Mouse (Mus musculus): Measurements from ENCODE around the gene Il24. TPM values are rescaled to one million over a fixed set of nuclear protein-coding genes. Genes with fewer than 3 reads are reported as not detected.

The Il24 gene
- not detected for total RNA-seq (2021)

DNA sequence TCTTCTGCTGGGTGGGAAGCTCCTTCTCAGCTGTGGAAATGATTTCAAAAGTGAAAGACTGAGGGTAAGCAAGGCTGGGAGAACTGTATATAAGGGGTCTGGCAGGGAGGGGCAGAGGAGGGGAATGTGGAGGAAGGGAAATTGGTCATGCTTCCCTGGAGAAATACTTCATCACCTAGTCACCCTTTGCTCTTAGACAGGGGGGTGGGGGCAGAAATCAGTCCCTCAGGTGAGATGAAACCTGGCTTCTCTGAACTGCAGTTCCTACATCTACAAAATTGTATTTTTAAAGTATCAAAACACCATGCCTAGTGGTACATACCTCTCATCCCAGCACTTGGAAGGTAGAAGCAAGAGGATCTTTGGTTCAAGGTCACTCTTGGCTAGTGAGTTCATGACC is at the start of gene Il24:
TSS of gene Il24 (minus strand) at position 101 of the 400 bp plus-strand sequence.
- intact Hi-C loops (cut with DNase I): no loop called here
- no peak for DNase-seq (ENCODE audit: low spot score in 2 of 2)

DNA sequence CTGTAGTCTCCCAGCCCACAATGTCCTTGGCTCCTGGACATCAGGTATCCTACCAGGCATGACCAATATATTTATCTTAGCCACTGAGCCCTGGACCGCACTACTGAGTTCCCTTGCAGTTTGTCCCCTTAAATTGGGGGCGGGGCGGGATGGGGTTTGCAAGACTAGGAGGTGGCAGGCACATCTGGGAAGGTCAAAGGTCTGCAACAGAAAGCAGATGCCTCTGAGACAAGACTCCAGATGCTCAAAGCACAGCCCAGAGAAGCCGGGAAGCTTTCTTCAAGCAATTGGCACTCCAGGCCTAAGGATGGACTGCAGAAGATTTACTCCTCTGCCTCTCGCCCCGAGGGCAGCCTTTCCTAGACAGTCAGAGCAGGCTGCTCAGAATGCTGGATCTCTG is 49.1 kb upstream of the Il24 start:
- intact Hi-C loops (cut with DNase I): no loop called here
- DNase-seq (ENCODE audit: low spot score in 2 of 2): no peak

DNA sequence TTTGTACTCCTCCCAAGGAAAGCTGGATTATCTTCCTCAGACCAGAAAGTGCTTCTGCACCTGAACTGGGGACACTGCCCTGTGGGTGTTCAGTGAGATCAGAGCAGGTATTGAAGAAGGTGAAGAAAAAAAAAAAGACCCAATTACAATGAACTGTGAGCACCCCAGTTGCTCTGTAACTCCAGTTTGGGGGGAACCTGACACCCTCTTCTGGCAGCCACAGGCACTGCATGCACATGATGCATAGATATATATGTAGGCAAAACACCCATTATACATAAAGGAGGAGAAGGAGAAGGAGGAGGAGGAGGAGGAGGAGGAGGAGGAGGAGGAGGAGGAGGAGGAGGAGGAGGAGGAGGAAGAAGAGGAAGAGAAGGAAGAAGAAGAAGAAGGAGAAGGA is 39.2 kb upstream of the Il24 start:
- no peak for DNase-seq (ENCODE audit: low spot score in 2 of 2)
- intact Hi-C loops (cut with DNase I): no loop called here

DNA sequence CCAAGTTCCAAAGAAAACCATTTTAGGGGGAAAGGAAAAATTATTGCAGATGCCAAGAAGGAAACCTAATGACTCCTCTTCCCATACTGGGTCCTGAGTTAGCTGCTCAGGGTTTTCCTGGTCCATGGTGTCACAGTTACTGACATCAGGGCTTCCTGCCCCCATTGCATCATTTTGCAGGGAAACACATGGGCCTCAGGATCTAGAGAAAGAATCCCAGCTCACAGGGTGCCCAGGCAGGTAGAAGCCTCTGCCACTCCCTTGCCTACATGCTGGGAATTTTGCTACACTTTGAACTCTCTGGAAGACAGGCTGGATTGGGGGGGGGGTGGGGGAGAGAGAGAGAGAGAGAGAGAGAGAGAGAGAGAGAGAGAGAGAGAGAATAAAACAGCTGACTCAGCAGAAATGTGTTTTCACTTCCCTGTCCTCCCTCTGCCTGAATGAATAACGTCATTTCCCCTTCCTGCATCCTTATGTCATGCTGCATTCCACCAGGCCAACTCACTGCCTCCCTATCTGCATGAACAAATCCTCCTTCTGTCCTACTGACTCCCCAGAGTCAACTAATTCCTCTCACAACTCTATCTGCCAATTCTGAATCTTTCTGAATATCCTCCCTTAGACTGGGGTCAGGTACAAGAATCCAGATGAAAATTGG is 31.2 kb upstream of the Il24 start:
- no peak for DNase-seq (ENCODE audit: low spot score in 2 of 2)
- intact Hi-C loops (cut with DNase I): no loop called here

DNA sequence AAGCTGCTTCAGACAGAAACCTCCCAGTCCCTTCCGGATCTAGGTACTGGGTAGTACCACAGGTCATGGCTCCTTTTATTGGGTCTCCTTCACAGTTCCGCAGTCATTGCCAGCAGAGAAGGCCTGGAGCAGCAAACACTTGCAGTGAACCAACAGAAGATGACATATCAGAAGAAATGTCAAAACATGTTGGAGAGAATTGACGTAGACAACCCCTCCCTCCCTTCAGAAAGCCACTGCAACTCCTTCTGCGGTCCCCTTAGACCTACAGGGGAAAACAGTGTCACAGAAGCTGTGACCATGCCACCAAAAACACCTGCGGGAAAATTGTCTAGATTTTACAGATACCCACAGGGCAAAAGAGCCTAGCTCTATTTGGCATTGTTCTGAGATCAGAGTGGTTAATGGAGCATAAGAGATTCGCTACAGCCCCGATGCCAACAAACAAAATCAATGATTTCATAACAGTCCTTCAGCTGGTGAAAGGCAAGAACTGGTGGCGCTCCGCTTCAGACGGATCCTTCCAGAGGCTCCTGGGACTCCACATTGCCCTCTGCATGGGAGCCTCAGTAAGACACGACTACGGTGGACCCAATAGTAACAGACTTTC is 24.3 kb upstream of the Il24 start, which contains the start of gene Il20:
TSS of gene Il20 (minus strand) at position 51 of the 610 bp plus-strand sequence.
- intact Hi-C loops (cut with DNase I): no loop called here
- no peak for DNase-seq (ENCODE audit: low spot score in 2 of 2)

DNA sequence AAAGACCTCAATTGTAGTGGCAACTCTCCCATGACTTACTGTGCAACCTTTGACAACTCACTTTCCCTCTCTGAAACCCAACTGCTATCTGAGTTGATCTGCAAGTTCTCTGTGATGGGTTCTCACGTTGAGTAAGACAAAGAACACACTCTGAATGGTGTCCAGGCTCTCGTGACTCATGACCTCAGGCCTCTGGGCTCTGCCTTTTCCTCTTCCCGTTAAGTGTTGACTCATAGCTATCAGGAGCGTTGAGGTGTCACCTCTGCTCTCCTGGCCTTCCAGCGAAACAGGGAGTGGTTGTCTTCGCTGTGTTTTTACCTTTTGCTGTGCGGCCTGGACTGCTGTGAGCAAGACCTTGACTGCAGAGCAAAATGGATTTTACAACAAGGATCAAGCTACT is 15.3 kb upstream of the Il24 start:
- DNase-seq (ENCODE audit: low spot score in 2 of 2): no peak
- intact Hi-C loops (cut with DNase I): no loop called here

DNA sequence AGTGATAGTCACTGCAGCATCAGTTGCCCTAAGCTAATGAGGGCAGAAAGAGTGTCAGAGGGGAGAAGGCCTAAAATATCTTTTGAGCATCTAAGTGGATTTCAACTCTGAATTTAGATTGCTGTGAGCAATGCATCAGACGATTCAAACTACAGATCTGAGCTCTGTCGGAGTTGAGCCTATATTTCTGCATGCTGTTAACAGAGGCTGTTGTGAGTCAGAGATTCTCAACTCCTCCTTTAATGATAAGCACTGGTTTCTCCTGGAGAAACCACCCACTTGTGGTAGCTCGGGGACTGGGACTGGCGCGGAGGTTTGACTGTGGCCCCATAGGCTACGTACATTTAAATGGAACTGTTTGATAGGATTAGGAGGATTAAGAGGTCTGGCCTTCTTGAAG is 7.2 kb upstream of the Il24 start:
- intact Hi-C loops (cut with DNase I): no loop called here
- no peak for DNase-seq (ENCODE audit: low spot score in 2 of 2)

DNA sequence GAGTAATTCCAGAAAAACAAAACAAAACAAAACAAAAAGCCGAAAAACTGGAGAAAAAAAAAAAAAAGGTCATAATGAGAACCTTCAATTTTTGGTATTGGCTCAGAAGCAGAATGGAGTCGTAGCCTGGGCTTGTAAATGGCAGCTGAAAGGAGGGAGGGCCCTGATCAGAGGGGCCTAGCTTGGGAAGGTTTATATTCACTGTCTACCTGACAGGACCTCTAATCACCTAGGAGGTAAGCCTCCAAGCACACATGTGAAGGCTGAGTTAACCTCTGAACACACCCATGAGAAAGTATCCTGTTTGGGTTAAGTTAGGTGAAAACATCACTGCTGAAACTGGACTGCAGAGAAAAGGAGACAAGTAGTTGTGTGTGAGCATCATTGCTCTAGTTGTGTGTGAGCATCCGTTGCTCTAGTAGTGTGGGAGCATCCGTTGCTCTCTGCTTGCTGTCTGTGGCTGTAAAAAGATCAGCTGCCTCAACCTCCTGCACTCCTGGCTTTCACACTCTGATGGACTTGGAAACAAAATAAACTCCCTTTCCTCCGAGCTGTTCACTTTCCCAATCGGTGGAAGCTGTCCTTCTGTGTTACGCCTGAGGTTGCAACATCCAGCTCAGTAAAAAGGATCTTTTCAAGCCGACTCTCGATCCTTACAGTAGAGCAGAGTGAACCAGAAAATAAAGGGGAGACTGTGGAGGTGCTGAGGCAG is 6.2 kb upstream of the Il24 start:
- no peak for DNase-seq (ENCODE audit: low spot score in 2 of 2)
- intact Hi-C loops (cut with DNase I): no loop called here

DNA sequence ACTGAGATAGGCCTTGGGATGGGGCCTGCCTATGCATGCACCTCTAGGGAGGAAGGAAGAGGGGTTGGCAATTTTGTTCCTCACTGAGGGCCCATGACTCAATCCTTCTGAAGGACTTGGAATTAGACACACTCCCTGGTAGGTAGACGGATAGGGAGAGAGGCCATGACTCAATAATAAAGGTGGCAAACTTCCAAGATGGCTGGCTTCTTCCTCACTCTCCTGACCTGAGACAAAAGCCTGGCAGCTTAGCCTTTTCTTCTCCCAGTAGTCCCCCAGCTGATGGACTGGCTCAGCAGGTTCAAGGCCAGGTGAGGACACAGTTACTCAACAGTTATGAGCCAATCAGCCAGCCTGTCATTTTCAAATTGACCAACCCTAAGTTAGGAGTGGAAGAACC is 5.2 kb upstream of the Il24 start:
- intact Hi-C loops (cut with DNase I): no loop called here
- DNase-seq (ENCODE audit: low spot score in 2 of 2): no peak

DNA sequence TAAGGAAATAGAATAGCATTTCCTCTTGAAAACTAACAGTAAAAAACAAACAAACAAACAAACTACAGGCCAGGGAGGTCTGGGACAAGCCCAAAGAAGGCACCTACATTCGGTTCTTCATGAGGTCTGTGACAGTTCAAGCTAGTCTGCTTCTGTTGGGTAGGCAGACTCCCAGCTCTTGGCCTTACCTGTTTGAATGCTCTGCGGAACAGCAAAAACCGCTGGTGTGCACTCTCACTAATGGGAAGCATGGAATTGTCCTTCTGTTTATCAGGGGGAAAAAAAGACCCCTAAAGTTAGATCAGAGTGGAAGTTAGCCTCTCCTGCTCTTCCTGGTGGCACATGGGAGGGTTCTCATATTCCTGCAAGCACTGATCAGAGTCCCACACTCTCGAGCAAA is 4.1 kb downstream of the Il24 start:
- intact Hi-C loops (cut with DNase I): no loop called here
- DNase-seq (ENCODE audit: low spot score in 2 of 2): no peak

DNA sequence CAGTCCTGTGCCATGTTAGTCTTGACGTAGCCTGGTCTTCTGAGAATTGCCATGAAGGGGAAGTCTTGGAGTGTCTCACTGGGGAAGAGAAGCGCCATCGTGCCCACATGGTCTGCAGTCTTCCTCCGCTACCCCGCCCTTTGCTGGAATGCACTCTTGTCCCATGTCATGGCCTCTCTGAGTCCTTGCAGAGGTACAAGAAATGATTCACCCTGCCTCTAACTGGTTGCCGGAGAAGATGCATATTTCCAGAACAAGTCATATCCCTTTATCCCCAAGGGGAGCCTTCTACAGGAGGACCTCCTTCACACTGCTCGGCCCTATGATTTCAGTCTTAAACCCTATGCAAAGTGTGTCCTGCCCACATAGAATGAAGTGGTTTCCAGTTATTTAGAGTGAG is 7.3 kb downstream of the Il24 start:
- intact Hi-C loops (cut with DNase I): loop anchor here (5.0 to 10.0 kb wide), 3 partner anchors 102 to 387 kb away; partner anchors contain the start of gene Dyrk3
- no peak for DNase-seq (ENCODE audit: low spot score in 2 of 2)

DNA sequence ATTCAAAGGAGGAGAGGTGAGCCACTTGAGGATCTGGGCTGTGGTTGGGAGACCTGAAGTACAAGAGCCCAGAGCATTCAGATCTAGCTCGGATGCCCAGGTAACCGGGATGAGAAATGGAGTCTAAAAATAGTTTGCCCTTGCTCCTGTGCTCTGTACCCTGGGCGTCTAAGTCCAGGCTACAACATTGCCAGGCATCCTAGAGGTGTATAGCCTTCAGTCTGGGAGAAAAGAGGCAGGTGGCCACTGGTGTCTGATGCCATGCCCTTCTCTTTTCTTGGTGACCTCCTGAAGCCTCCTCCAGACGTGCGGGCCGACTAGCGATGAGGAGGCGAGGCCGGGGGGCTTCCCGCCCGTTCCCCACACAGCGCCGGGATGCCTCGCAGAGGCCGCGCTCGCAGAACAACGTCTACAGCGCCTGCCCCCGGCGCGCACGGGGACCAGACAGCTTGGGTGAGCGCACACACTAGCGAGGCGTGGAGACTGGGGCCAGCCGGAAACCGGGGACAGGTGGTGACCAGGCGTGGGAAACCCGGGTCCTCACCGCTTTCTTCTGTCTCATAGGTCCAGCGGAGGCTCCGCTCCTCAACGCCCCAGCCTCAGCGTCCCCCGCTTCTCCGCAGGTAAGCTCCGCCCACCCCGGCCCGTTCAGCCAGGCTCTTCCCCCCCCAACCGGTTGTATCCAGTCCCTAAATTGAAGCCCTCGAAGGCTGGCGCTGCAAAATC is 9.2 kb downstream of the Il24 start:
- DNase-seq (ENCODE audit: low spot score in 2 of 2): peak in 1 of 2 experiments; percentile 9
- intact Hi-C loops (cut with DNase I): loop anchor here (1.0 to 10.0 kb wide), 4 partner anchors 104 to 389 kb away; partner anchors contain the start of gene Dyrk3

DNA sequence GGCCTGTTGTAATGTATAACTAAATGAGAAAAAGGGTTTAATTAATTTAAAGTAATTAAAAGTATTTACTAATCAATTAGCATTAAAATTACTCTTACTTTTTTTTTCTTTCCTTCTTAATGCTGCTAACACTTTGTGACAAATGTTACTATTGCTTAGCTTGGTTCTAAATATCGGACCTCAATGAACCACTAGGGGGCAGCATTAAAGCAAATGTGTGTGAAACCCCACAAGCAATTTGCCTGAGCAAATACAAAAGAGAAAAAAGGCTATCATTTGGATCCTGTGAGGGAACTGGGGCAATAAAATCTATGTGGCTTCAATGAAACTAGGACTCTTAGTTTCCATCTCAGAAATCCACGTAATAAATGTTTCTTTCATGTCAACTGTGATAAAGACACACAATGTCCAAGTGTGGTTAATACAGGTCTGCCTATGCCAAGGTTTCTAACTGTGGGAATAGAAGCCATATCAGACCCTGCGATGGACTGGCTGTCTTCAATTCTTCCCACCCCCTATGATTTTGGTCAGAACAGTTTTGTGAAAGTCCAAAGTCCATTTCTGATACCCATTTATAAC is 10.2 kb downstream of the Il24 start:
- intact Hi-C loops (cut with DNase I): loop anchor here (1.0 to 10.0 kb wide), 4 partner anchors 105 to 390 kb away; partner anchors contain the start of gene Dyrk3
- no peak for DNase-seq (ENCODE audit: low spot score in 2 of 2)

DNA sequence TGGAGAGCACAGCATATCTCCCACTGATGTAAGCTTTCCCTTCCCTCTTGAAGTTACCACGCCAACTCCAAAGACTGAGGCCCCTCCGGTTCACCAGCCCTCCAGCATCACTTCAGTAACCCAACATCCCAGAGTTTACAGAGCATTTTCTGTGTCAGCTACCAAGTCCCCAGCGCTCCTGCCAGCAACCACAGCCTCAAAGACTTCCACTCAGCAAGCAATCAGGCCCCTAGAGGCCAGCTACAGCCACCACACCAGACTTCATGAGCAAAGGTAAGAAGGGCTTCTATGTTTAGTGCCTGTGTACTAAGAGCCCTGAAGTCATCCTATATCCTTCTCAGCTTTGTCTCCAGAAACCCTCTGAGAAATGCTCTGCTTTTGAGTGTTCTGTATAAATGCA is 11.3 kb downstream of the Il24 start:
- intact Hi-C loops (cut with DNase I): loop anchor here (5.0 to 10.0 kb wide), 3 partner anchors 106 to 391 kb away; partner anchors contain the start of gene Dyrk3
- no peak for DNase-seq (ENCODE audit: low spot score in 2 of 2)

DNA sequence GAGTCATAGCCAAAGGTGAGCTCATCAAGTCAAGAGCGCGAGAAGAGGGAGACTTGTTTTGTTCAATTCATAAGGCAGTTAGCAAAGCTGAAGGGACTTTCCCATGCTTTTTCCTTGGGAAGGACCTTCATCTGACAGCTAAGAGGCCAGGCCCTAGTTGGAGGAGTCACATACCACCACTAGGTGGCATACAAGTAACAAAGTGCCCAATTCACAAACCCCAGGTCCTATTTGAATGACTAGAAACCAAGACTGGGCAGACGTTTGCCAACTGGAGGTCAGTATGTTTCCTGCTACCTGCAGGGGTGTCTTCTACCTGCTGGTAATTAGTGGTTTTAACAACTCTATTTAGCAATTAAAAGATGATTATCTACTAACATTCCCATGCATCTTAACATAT is 12.1 kb downstream of the Il24 start:
- intact Hi-C loops (cut with DNase I): loop anchor here (5.0 to 10.0 kb wide), 3 partner anchors 107 to 392 kb away; partner anchors contain the start of gene Dyrk3
- DNase-seq (ENCODE audit: low spot score in 2 of 2): peak; percentile 13 to 35

DNA sequence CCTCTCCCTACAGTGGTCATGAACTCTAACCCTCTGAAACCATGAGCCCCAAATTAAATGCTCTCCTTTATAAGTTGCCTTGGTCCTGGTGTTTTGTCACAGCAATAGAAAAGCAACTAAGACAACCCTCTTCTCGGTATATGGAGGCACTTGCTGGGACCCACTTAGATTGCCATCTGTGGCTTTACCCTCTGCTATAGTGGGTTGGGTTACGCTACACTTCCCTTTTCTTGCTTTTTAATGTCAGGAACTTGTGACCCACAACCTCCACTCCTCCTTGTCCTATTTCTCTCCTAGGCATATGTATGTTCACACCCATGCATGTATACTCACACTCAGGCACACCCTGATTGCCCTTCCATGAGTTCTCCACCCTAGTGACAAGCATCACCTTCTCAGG is 14.3 kb downstream of the Il24 start:
- DNase-seq (ENCODE audit: low spot score in 2 of 2): no peak
- intact Hi-C loops (cut with DNase I): loop anchor here (10.0 kb wide), 1 partner anchor 262 kb away; the partner anchor contains the start of gene Dyrk3

DNA sequence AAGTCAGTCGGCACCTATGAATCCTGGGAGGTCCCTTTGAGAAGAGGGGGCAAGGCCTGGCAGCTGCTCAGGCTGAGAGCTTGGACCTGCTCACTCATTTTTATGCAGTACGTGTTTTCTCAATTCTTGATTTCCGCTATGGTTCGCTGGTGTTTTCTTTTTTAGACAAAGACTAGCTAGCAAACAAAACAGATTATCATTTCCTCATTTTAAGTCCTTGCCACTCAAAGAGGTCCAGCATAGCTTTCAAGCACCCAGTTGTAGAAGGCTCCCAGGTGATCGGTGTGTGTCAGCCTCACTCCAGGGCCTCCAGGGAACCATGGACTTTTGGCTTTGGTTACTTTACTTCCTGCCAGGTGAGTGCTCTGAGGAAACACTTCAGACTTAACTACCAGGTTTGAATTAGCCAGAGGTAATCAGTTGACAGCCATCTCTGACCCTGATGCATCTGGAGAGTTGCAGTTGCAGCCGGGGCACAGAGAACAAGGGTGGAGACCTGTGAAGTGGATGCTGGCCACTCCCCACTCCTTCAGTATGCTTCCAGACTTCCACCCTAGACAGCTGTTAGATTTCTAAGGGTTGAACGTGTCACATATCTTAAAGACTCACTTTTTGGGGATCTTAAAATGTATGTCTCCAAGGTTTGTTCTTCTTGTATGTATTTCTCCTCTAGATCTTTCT is 21.6 kb downstream of the Il24 start, which contains the start of gene Fcmr:
TSS of gene Fcmr (plus strand) at position 129 of the 681 bp plus-strand sequence.
- DNase-seq (ENCODE audit: low spot score in 2 of 2): no peak
- intact Hi-C loops (cut with DNase I): no loop called here

DNA sequence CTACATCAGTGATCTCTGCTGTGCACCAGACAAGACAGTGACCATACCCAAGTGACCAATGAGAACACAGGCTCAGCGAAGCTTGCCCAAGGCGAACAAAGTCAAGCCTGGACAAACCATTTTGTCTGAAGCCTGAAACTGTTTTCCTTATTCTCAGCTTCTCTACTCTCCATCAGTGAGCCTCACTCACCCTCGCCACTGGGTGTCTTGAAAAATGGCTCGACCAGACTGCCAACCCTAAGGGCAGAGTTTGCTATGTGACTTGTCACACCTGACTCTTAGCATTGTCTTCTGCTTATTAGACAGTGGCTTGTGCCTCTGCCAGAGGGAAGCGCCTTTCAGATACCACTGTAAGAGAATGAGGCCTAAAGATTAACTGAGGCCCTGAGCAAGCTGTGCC is 22.5 kb downstream of the Il24 start:
- intact Hi-C loops (cut with DNase I): no loop called here
- no peak for DNase-seq (ENCODE audit: low spot score in 2 of 2)

DNA sequence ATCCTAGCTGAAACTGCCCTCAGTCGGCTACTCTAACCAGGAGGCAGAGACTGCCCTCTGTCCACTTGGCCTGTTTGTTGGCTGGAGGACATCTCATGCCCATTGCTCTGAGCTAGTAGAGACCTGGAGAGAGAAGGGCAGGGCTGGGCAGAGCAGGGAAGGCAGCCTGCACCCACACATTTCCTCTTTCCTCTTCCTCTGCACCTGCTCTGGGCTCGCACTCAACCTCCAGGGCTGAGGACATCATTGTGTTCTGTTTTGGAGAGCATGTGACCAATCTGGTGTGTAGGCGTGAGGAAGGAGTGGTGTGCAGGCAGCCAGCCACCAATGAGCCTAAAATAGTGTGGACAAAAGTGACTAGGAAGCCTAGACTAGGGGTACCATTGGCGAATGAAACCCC is 23.0 kb downstream of the Il24 start:
- no peak for DNase-seq (ENCODE audit: low spot score in 2 of 2)
- intact Hi-C loops (cut with DNase I): no loop called here
